ENCODE assay signal across 1 mouse cellular context in genomic region chr7:24318942-24319341, GRCm38 (mm10).
TF ChIP-seq lines count a peak whose summit lies in the region.

No protein-coding gene starts in this region.

TF ChIP-seq in MEL, 35 proteins besides CTCF, POLR2A, EP300 and RAD21 (continued from another document):
- TF ChIP-seq POLR2AphosphoS5 (IDR thresholded peaks at IDR 0.05; ENCODE audit: borderline replicate concordance, low read depth, low read length) (no peak), MXI1 (IDR thresholded peaks at IDR 0.05; ENCODE audit: low read depth, low read length) (no peak), NRF1 (IDR thresholded peaks at IDR 0.05; ENCODE audit: insufficient read depth, low read depth, low read length, poor library complexity, severe bottlenecking) (no peak), RCOR1 (IDR thresholded peaks at IDR 0.05; ENCODE audit: low read depth, low read length) (0 out of 2 replicates have a peak, but pooled peaks have one; percentile 18), HCFC1 (IDR thresholded peaks at IDR 0.05; ENCODE audit: low read depth, low read length) (peak; percentile 38; the same call in 1 of the 2 replicates), POLR2AphosphoS2 (IDR thresholded peaks at IDR 0.05; ENCODE audit: low read length) (no peak), MAZ (IDR thresholded peaks at IDR 0.05; ENCODE audit: low read depth, low read length) (peak; percentile 86), SIN3A (IDR thresholded peaks at IDR 0.05; ENCODE audit: low read length) (no peak), ETS1 (IDR thresholded peaks at IDR 0.05; ENCODE audit: low read depth, low read length) (peak; percentile 30; the same call in 1 of the 2 replicates), MYC (IDR thresholded peaks at IDR 0.05; ENCODE audit: low read depth, low read length) (no peak), USF2 (IDR thresholded peaks at IDR 0.05; ENCODE audit: borderline replicate concordance in 1 of 2, insufficient read depth in 1 of 2, low read depth in 1 of 2, low read length in 2 of 2) (no peak), MEF2A (IDR thresholded peaks at IDR 0.05; ENCODE audit: extremely low read depth, insufficient replicate concordance, low read depth, low read length, poor library complexity, severe bottlenecking) (no peak)
